Mouse (Mus musculus) heart, embryonic 16.5 days (tissue): ENCODE data around the gene Zfp277. TPM values are rescaled to one million over a fixed set of nuclear protein-coding genes. Genes with fewer than 3 reads are reported as not detected.

Experiments used
- ATAC-seq: fragments of 200-750 bp; cut with Nextera tagmentation; replicated peaks from 2 replicates; pipeline ENCODE4 v1.8.0; 2017; ENCODE audit warnings: moderate number of reproducible peaks; ENCODE audit not compliant: insufficient read depth, low FRiP score; ENCODE audit errors: extremely low read depth
- H3K27ac ChIP-seq: fragments of 300-500 bp; sonication (generic); 2 replicates; pipeline ENCODE4 v1.5.1; 2014; ENCODE audit warnings: mild to moderate bottlenecking, low read length, control low read depth, moderate library complexity
- H3K27me3 ChIP-seq: fragments of 300-500 bp; sonication (generic); 2 replicates; pipeline ENCODE4 v1.6.1; 2014; ENCODE audit warnings: low read length, mixed read lengths; ENCODE audit not compliant: control insufficient read depth, insufficient read depth
- H3K36me3 ChIP-seq: fragments of 300-500 bp; sonication (generic); 2 replicates; pipeline ENCODE4 v1.6.1; 2014; ENCODE audit not compliant: control insufficient read depth, insufficient read depth
- H3K4me1 ChIP-seq: fragments of 300-500 bp; sonication (generic); 2 replicates; pipeline ENCODE4 v1.6.1; 2014; ENCODE audit warnings: low read length, mixed read lengths; ENCODE audit not compliant: control insufficient read depth, insufficient read depth
- H3K4me2 ChIP-seq: fragments of 300-500 bp; sonication (generic); 2 replicates; pipeline ENCODE4 v1.6.1; 2014; ENCODE audit warnings: low read depth, mild to moderate bottlenecking, control low read depth, low read length
- H3K4me3 ChIP-seq: fragments of 300-500 bp; sonication (generic); 2 replicates; pipeline ENCODE4 v1.5.1; 2014; ENCODE audit warnings: mild to moderate bottlenecking, control low read depth, low read length
- H3K9ac ChIP-seq: fragments of 300-500 bp; sonication (generic); 2 replicates; pipeline ENCODE4 v1.6.1; 2014; ENCODE audit warnings: low read length, control low read depth
- H3K9me3 ChIP-seq: fragments of 300-500 bp; sonication (generic); replicated peaks from 2 replicates; pipeline ENCODE4 v1.6.1; 2016; ENCODE audit warnings: low read length; ENCODE audit not compliant: control insufficient read depth
- WGBS: fragments of 180-500 bp; shearing (Covaris S2); extraction: QIAGEN DNeasy Blood & Tissue Kit; methylation state at CpG from one replicate; pipeline ENCODE4 v1.1.7; 2014; 5-methylcytosine and 5-hydroxymethylcytosine counted together
- polyA plus RNA-seq: library from polyadenylated mRNA; unstranded; fragments of >200 nt; fragmentation: Nextera tagmentation; extraction: Ambion mirVana; gene quantifications from 2 replicates; pipeline ENCODE4 v1.2.1, GENCODE M21; 2015

The Zfp277 gene
- polyA plus RNA-seq, 1 experiment from 2014 or later = 28.0 TPM

GRCm38 (mm10) chr12:40468235-40468634 lies 22.5 kb upstream of the Zfp277 start:
- Histone ChIP-seq H3K4me1 (peaks cover 37% of the 10 kb centered on the region), H3K27me3 (no peaks in the 10 kb centered on the region), H3K4me3 (no peak overlapping the region), H3K9me3 (no peaks in the 10 kb centered on the region), H3K36me3 (no peaks in the 10 kb centered on the region), H3K4me2 (no peak overlapping the region), H3K9ac (no peak overlapping the region), H3K27ac (no peak overlapping the region)
- WGBS = 77% methylated on average over 4 of the region's 4 CpGs
- no peak for ATAC-seq

DNA sequence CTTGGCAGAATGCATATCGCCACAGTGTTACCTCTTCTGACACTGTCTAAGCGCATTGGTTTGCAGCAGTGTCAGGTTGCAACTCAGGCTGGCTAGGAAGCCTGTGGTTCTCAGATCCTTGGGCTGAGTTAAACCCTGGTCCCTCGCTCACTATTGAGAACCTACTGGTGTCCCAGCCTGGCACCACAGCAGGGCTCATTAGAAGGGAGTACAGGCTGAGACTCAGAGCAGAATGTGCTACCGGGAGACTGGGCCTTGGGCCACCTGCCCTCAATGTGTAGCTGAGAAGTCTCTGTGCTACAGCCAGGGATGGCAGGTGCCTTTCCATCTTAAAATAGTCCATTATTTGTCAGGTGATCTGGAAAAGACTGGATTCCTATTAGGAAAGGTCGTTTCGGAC lies 18.6 kb upstream of the Zfp277 start:
- ATAC-seq = no peak; the same call in 1 of the 2 replicates

DNA sequence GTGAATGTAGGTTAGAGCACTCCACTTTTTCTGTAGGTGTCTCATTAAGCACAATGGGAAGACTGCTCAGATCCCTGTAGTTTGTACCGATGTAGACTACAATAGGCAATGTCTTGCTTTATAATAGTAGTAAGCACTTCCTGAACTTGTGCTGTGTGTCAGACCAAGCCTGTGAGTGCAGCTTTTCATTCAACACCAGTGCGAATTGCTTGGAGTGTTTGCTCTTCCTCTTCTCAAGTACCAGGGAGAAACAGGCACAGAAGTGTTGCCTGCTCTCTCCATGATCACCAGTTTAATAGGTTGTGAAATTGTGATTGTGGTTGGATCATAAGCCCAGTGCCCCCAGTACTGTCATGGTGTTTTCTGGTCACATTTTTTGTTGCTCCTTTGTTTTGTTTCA lies 18.1 kb upstream of the Zfp277 start:
- ATAC-seq = no peak
- H3K4me3 ChIP-seq = no peak overlapping the region
- H3K4me2 ChIP-seq = peak overlapping the region; percentile 28
- H3K9me3 ChIP-seq = no peaks in the 10 kb centered on the region
- no peak overlapping the region for H3K9ac ChIP-seq
- WGBS = 34% methylated on average over 2 of the region's 2 CpGs
- no peaks in the 10 kb centered on the region for H3K36me3 ChIP-seq
- H3K4me1 ChIP-seq = peaks cover 22% of the 10 kb centered on the region
- peak overlapping the region; percentile 27; the same call in 1 of the 2 replicates for H3K27ac ChIP-seq
- H3K27me3 ChIP-seq = no peaks in the 10 kb centered on the region

More for the DNA sequence above, 18.6 kb upstream of the Zfp277 start:
- WGBS = 43% methylated on average over 6 of the region's 6 CpGs
- no peak overlapping the region for H3K9ac ChIP-seq
- peaks cover 22% of the 10 kb centered on the region for H3K4me1 ChIP-seq
- H3K9me3 ChIP-seq = no peaks in the 10 kb centered on the region
- H3K4me3 ChIP-seq = no peak overlapping the region
- H3K4me2 ChIP-seq = peak overlapping the region; percentile 28
- H3K27me3 ChIP-seq = no peaks in the 10 kb centered on the region
- no peaks in the 10 kb centered on the region for H3K36me3 ChIP-seq
- no peak overlapping the region; the same call in 1 of the 2 replicates for H3K27ac ChIP-seq

GRCm38 (mm10) chr12:40462693-40463235 lies 17.1 kb upstream of the Zfp277 start:
- WGBS = 56% methylated on average over 7 of the region's 7 CpGs
- no peaks in the 10 kb centered on the region for H3K27me3 ChIP-seq
- ATAC-seq = no peak
- no peaks in the 10 kb centered on the region for H3K36me3 ChIP-seq
- H3K4me3 ChIP-seq = no peak overlapping the region
- H3K4me2 ChIP-seq = 0 out of 2 replicates have a peak overlapping the region, but pooled peaks have one; percentile 4
- peaks cover 19% of the 10 kb centered on the region for H3K4me1 ChIP-seq
- H3K9ac ChIP-seq = no peak overlapping the region; the same call in 1 of the 2 replicates
- H3K27ac ChIP-seq = peak overlapping the region; percentile 52; the same call in 1 of the 2 replicates
- H3K9me3 ChIP-seq = no peaks in the 10 kb centered on the region

GRCm38 (mm10) chr12:40459673-40460265 lies 14.1 kb upstream of the Zfp277 start:
- 70% methylated on average over 6 of the region's 6 CpGs for WGBS

GRCm38 (mm10) chr12:40458977-40459376 lies 13.3 kb upstream of the Zfp277 start:
- Histone ChIP-seq H3K4me3 (no peak overlapping the region), H3K4me1 (peaks cover 9% of the 10 kb centered on the region), H3K27me3 (no peaks in the 10 kb centered on the region), H3K27ac (peak overlapping the region; percentile 76), H3K4me2 (no peak overlapping the region), H3K9me3 (no peaks in the 10 kb centered on the region), H3K36me3 (no peaks in the 10 kb centered on the region), H3K9ac (no peak overlapping the region)
- peak; percentile 65 for ATAC-seq
- WGBS = 57% methylated on average over 3 of the region's 3 CpGs

More at GRCm38 (mm10) chr12:40459673-40460265, 14.1 kb upstream of the Zfp277 start:
- Histone ChIP-seq H3K9ac (no peak overlapping the region), H3K27me3 (no peaks in the 10 kb centered on the region), H3K4me3 (no peak overlapping the region), H3K36me3 (no peaks in the 10 kb centered on the region), H3K9me3 (no peaks in the 10 kb centered on the region), H3K27ac (peak overlapping the region; percentile 76), H3K4me1 (peaks cover 15% of the 10 kb centered on the region), H3K4me2 (no peak overlapping the region)
- peak; percentile 60; the same call in 1 of the 2 replicates for ATAC-seq

DNA sequence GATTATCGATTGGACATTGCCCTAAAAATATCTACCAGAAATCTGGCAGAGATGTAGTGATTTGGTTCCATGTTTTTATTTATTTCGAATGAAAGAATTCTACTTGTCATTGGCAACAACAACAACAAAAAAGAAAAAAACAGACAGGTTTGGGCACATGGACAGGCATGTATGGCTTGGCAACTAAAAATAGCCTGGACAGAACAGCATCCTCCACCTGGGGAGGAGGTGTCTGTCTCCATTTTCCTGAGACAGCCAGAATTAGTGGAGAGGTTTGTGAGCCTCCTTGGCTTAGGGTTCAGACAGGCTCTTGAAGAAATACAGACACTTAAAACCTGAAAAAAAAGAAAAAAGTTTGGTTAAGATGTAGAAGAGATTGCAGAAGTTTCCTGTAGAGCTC lies 10.8 kb upstream of the Zfp277 start:
- no peak for ATAC-seq
- Histone ChIP-seq H3K4me1 (no peaks in the 10 kb centered on the region), H3K4me3 (no peak overlapping the region), H3K27me3 (no peaks in the 10 kb centered on the region), H3K27ac (no peak overlapping the region), H3K36me3 (no peaks in the 10 kb centered on the region), H3K9ac (no peak overlapping the region), H3K9me3 (no peaks in the 10 kb centered on the region), H3K4me2 (no peak overlapping the region)
- 77% methylated on average over 2 of the region's 2 CpGs for WGBS

- Histone ChIP-seq H3K36me3 (no peaks in the 10 kb centered on the region), H3K4me3 (no peak overlapping the region), H3K4me1 (peaks cover 8% of the 10 kb centered on the region), H3K9me3 (no peaks in the 10 kb centered on the region), H3K27me3 (no peaks in the 10 kb centered on the region), H3K9ac (no peak overlapping the region), H3K4me2 (no peak overlapping the region), H3K27ac (no peak overlapping the region)
- ATAC-seq = no peak
- WGBS = 77% methylated on average over 9 of the region's 9 CpGs
These were observed 3.6 kb upstream of the Zfp277 start for GRCm38 (mm10) chr12:40449119-40449795.
